Mouse (Mus musculus) T-cell, adult 2 months (primary cell): ENCODE measurements around the gene Hrg.
"Not testable (repeated sequence)": the region's sequence is repeated elsewhere in the genome, so short reads cannot be mapped to it uniquely, and the experiment has no call there.

Source experiments
- DNase-seq: peaks from one replicate; pipeline ENCODE4 v3.0.0; 2022; ENCODE audit warnings: low spot score

Hrg gene

DNA sequence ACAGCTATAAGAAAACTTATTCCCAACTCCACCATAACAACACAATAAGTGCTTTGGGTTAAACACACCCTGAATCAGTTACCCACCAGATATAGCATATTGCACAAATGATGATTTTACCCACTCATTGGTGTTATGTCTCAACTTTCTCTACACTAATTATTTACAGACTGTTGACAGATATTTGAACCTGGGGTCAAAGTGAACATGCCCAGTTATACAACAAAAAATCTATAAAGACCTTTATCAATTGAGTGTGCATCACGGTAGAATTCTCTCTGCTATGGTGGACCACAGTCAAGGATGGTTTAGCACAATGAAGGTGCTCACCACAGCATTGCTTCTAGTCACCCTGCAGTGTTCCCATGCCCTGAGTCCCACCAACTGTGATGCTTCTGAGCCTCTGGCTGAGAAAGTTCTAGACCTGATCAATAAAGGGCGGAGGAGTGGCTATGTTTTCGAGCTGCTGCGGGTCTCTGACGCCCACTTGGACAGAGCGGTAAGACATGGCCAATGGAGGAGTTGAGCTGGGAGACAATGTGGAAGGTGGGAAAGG lies at the start of gene Hrg:
TSS of gene Hrg (plus strand) at position 233 of the 556 bp plus-strand sequence.
- DNase-seq, result no peak

DNA sequence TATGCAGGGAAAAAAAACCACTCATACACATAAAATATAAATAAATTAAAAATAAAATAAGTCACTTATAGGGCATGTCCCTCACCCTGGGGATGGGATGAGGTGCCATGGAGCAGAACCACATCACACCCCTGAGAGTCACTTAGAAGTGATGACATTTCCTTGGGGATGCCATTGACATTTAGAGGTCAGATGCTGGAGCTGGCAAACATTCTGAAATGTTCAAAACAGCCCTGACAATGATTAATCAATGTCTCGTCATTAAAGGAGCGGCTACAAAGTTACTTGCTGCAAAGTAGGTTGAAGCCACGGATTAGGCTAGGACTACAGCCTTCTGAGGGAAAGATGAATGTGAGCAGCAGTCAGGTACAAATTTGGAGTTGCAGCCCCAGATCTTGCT lies 49.5 kb upstream of the Hrg start:
- DNase-seq, result no peak

DNA sequence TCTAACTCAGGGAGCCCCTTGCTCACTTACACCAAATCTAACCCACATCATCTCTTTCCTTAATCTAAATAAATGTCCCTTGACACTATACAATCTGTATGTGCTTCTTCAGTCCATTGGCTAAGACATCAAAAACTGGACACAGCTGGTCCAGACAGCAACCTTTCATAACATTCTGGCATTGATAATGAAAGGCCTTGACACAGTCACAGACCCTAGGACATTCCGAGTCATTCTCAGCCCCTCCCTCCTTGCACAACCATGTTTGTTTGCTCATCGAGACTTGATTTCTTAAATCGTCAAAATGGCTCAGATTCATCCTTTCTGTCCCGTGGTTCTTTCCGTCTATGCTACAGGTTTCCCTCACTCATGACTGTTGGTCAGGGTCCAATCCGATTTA lies 41.6 kb upstream of the Hrg start:
- no peak for DNase-seq

DNA sequence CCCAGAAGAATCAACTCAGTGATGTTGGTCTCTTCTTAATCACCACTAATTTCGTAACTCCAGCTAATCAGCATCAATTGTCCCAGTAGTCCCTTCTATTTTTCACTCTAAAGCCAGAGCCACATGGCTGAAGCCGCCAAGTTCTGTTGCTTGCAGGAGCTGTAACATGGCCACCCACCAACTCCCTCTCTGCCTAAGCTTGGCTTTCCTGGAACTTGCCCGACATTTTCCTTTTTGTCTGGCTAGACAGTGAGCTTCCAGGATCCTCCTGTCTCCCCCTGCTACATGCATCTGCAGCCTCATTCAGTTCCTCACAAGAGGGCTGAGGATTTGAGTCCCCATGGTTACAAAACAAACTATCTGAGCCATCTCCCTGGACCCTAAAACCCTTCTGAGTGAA lies 38.9 kb upstream of the Hrg start:
- DNase-seq, result no peak

DNA sequence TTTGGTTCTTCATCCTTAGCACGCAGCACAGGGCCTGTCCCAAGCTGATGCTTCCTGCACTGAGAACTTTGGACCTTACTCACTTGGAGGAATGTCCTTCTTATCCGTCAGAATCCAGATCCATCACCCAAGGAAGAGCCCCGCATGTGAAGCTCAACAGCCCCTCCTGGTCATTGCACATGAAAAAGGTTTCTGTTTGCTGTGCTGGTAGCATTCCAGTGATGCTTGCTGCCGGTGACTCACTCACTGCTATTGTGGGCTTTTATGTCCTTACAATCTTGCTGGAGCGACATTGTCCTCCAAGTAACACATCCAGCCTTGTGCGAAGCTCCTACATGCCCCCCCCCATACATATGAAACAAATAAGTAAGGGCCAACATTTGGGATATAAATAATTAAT lies 38.0 kb upstream of the Hrg start:
- DNase-seq, result no peak

DNA sequence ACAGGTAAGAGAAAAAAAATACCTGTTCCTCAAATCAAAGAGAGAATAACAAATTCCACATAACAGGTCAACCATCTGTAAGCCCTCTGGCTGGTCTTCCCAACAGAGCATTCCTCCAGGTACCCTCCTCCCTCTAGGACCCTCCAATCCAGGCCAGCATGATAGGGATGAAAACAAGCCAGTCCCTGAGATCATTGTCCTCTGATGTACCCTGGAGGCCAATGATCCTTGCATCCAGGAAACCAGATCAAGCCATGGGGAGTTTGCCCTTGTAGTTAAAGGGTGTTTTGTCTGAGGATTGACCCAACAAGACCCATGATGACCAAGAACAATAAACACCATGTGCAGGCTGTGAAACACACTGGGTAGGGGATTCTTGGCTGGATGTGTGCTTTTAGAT lies 36.6 kb upstream of the Hrg start:
- no peak for DNase-seq

DNA sequence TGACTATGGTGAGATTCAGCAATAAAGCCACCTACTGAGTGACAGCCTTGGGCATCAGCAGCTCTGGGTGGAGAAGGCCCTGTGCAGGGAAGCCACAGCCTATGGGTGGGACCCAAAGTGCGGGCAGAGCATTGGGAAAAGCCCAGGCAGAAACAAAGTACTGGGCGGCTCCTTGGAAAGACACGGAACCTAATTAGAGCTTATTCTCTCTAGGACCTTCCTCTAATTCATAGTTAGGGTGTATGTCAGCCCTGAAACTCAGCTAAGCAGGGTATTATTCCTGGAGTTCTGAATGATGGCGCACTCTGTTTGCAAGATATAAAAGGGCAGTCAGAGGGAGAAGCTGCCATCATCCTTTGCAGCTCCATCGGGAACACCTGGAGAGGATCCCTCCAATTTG lies 32.8 kb upstream of the Hrg start, which contains the start of gene Fetub:
TSS of gene Fetub (plus strand) at position 301 of the 400 bp plus-strand sequence.
- DNase-seq, result no peak

DNA sequence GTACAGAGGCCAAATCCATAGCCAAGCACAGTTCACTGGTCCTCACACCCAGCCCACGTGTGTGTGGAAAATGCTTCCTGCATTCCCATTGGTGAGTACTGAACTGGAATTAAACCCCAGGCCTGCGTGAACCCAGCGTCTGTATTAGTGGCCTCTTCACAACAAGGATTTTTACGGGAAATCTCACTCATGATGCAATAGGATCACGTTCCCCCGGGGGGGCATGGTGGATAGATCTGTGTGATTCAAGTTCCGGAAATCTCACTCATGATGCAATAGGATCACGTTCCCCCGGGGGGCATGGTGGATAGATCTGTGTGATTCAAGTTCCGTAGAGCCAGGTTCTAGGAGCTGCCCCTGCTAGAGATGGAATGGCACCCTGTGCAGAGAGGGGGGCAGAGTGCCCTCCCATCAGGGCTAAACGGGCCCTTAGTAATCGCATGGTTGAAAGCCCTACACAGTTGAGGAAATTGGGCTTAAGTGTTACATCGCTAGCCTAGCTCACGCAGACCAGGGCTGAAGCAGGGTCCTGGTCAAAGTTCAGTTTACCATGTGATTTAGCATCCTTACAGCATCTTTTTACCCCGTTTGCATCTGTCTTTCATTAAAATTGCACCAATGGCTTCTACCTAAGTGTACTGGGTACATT lies 32.1 kb upstream of the Hrg start:
- no peak for DNase-seq

DNA sequence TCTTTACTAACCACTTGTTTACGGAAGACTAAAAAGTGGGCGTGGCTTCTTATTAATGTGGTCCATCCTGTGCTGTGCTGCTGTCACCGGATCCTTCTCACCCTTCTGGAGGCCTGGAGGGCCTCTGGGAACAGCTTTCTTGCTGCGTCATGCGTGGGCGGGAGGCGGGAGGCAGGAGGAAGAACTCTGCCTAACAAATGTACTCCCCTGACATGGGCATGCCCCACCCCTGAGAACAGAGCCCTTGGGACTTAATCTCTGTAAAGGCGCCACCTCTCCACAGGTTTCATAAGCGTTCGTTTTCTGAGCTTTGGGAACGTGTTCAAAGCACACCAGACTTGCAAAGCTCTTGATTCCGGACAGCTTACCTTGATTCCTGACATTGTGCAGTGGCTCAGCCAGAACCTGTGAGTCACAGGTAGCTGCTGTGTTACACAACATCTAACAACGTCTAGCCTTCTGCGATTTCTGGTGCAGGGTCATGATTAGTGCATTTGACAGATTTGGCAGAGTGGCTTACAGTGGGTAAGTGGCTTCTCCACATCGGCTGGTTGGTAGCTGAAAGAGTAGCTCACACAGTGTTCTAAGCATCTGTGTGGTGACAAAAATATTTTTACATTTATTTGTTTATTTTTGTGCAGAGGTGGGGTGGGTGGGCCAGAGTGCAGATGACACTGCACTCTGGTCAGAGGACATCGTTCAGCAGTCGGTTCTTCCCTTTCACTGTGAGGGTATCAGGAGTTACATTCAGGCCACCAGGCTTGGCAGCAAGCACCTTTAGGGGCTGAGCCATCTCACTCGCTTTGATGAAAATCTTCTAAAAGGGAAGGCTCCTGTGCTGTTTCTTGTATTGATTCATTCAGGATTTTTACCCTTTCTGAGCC lies 30.7 kb upstream of the Hrg start:
- DNase-seq, result no peak

DNA sequence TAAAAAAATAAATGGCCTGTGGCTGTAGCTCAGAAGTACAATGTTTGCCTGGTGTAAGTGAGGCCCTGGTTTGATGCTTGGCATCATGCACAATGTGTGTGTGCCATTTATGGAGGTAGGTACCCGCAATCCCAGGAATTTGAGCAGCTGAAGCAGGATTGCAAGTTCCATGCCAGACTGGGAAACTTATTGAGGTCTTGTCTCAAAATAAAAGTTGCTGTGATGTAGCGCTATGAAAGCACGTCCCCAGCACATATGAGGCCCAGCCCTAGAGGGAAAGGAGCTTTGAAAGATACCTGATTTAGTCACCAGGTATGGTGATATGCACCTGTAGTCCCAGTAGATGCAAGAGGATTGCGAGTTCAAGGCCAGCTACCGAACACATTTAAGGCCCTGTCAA lies 29.1 kb upstream of the Hrg start:
- no peak for DNase-seq

DNA sequence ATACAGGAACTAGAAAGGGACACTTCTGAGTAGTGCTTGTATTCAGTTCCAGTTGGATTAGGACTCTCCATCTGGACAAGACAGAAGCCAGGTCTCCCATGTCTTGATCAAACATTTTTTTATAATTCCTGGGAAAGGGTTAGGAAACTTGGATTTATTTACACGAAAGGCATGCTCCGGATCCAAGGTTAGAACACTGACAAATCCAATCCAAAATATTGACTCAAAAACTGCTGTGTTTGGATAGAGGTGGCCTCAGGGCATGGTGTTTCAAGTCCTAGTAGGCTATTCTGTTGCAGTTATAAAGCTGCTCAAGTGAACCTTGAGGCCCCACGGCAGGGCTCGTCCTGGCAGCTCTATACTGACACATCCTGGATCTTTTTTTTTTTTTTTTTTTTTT lies 28.4 kb upstream of the Hrg start:
- no peak for DNase-seq

DNA sequence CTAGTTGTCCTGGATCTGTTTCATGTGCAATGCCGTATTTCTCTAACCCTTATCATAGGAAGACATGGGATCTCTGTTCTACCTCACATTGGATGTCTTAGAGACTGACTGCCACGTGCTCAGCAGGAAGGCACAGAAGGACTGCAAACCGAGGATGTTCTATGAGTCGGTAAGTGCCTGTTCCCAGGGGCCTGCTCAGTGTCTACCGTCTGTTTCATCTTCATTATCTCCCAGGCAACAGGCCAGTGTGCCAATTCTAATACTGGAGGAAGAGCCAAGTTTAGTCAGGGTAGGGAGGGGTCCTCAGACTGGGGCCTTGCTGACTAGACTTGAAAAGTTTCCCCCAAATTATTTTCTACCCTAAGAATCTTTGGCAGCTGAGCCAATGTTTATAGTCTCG lies 21.3 kb upstream of the Hrg start:
- DNase-seq, result no peak

DNA sequence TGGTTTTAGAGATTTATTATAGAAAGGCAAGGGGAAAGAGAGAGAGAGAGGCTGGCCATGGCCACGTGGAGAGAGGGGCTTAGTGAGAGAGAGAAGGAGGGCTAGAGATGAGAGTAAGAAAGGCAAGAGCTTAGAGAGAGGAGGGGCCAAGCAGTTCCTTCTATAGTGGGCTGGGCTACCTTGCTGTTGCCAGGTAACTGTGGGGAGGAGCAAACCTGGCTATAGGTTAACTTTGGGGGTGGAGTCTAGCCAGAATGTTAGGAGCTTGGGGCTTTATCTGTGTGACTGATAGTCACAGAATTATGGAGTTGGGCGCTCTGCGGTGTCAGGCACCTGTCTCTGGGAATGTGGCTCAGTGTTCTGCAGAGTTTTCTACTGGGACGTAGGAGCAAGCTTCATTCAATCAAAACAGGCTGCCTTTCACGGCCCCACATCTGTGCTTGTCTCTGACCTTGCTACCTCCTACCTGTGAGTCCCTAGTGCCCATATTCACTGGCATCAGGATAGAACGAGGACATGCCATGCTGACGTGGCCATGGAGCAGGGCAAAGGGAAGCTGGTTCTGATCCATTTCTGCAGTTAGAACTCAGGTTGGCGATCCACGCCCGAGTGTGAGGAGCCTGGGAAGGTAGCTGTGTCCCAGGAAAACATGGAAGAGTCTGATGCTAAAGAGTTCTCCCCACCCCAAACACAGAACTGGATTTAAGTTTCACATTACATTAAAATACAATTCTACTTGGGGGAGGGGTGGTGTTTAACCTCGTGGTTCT lies 19.3 kb upstream of the Hrg start:
- DNase-seq, result no peak

DNA sequence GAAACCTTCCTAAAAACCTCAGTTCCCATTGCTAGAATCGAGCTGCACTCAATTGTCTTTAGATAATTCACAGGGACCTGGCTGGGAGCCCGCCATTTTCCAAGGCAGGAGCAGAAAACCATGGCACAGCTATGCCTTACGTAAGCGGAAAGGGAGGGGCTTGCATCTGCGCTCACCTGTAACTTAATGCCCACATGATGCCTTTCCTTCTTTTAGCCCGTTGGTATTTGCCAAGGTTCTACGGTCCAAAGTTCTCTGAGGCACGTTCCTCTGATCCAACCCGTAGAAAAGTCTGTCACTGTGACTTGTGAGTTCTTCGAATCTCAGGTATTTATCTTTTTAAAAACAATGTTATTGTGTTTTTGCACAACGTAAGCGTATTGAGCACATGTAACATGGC lies 13.2 kb upstream of the Hrg start:
- no peak for DNase-seq

DNA sequence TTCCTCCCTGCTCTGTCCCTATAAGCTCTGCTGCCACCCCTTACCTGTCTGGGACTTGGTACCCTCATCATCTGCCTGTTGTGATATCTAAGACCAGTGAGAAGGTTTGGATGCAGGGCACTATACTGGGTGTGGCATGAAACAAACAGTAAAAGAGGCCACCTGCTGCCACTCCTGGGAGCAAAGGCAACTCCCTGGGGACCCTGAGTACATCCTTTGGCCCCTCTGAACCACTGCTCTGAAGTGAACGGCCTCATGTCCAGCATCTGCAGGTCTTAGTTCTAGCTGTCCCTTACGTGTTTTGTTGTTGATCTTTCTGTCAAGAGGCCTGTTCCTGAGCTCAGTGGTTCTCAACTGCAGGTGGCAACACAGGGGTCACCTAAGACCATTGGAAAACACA lies 12.3 kb upstream of the Hrg start:
- no peak for DNase-seq

DNA sequence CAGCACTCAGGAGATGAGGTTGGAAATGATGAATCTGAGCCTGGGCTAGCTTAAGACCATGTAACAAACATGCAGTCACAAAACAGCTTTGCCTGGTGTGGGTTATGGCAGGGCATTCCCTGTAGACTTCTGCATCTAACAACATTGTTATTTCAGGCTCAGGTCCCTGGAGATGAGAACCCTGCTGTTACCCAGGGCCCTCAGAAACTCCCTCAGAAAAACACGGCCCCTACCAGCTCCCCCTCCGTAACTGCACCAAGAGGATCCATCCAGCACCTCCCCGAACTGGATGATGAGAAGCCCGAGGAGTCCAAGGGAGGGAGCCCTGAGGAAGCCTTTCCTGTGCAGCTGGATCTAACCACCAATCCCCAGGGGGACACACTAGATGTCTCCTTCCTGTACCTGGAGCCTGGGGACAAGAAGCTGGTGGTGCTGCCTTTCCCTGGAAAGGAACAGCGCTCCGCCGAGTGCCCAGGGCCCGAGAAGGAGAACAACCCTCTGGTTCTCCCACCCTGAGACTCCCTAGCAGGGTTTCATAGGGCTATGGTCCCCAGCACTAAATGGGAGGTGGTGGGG lies 11.7 kb upstream of the Hrg start:
- DNase-seq, result no peak

DNA sequence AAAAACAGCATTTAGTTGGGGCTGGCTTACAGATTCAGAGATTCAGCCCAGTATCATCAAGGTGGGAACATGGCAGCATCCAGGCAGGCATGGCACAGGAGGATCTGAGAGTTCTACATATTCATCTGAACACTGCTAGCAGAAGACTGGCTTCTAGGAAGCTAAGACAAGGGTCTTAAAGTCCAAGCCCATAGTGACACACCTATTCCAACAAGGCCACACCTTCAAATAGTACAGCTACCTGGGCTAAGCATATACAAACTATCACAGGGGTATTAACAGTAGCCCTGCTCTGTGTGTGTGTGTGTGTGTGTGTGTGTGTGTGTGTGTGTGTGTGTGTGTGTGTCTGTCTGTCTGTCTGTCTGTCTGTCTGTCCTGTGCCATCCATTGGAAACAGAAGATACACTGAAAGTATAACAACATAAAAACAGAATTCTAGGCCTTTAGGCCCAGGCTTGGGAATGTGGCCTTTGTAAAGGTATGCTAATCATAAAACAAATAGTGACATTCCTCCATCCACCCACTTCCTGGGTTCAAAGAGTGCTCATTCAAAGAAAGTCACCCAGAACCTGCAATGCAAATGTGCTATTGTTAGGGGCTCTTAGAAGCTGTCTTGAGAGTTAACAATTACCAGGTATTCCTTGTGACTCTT lies 8.9 kb upstream of the Hrg start:
- not testable (repeated sequence) for DNase-seq

DNA sequence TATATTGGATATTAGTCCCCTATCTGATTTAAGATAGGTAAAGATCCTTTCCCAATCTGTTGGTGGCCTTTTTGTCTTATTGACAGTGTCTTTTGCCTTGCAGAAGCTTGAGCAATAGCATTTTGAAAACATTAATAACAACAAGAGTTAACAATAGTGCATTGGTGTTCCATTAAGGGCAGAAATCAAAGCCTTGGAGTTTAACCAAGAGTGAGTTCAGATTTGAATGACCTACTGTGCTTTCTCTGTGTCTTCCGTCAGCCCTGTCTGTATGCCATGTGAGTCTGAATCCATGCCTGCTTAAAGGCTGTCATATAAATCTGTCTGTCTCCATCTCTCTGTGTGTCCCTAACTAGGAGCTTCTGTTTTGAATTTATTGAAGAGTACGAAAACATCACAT lies 3.5 kb upstream of the Hrg start:
- no peak for DNase-seq

DNA sequence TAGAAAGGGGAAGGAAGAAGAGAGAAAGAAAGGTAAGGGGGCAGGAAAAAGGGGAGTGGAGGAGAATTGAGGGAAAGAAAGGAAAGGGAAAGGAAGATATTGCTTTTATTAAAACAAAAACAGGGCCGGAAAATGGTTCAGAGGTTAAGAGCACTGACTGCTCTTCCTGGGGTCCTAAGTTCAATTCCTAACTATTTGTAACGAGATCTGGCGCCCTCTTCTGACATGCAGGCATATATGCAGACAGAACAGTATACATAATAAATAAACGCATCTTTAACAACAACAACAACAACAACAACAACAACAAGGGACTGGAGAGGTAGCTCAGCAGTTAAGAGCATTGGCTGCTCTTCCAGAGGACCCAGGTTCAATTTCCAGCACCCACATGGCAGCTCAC lies 2.2 kb downstream of the Hrg start:
- DNase-seq, result no peak

DNA sequence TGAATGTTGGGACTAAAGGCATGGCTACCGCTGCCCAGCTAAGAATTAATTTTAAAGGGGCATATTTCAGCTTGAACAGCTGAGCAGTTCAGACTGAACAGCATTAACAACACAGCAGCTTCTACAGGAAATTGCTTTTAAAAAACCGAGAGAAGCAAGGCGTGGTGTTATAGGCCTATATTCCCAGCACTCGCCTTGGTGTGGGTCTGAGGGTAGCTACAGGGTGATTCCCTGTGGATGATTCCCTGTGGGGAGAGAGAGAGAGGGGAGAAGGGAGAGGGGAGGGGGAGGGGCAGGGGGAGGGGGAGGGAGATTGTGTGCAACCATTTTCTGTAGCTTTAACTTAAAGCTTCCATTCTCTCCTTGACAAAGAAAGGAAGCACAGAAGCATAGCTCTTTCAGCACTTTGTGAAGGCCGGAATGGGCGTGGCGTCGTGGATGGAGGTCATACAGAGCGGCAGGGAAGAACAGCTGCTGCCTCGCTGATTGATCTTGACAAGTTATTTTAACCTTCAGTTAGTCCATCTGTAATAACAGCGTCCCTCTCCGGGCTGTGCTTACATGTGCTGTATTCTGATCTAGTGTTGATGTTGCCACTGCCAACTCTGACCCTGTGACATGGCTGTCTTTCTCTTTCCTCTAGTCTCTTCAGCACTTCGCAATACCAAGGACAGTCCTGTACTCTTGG lies 4.7 kb downstream of the Hrg start:
- no peak for DNase-seq

DNA sequence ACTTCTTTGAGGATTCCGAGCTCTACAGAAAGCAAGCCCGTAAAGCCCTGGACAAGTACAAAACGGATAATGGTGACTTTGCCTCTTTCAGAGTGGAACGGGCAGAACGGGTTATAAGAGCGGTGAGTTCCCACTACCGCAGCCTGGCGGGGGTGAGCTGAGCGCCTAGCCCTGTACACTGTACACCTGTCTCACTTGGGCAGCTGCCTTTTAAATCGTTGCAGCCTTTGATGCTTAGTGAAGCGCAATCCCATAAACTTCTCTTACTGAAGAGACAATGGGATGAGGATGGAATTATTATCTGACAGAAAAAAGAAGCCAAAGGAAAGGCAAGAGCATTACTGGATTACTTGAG lies 5.2 kb downstream of the Hrg start:
- no peak for DNase-seq
